Mouse (Mus musculus) kidney, postnatal 10 days (tissue): ENCODE data around the gene Diras2.
"Not testable (repeated sequence)": the region's sequence is repeated elsewhere in the genome, so short reads cannot be mapped to it uniquely, and the experiment has no call there.

Experiments
- DNase-seq: peaks from one replicate; pipeline ENCODE4 v3.0.0; 2021; ENCODE audit warnings: mixed read lengths

Diras2 gene

GRCm38 (mm10) chr13:52516561-52516960 is 14.5 kb downstream of the Diras2 start:
- DNase-seq = no peak

- no peak for DNase-seq
Observed at GRCm38 (mm10) chr13:52516051-52516450, 15.0 kb downstream of the Diras2 start.

GRCm38 (mm10) chr13:52513554-52513953 is 17.5 kb downstream of the Diras2 start:
- DNase-seq = no peak

- no peak for DNase-seq
Observed at GRCm38 (mm10) chr13:52512356-52512755, 18.7 kb downstream of the Diras2 start.

- no peak for DNase-seq
Observed at GRCm38 (mm10) chr13:52510172-52510880, 20.8 kb downstream of the Diras2 start.

GRCm38 (mm10) chr13:52507460-52508293 is 23.4 kb downstream of the Diras2 start:
- DNase-seq = no peak

GRCm38 (mm10) chr13:52506822-52507221 is 24.3 kb downstream of the Diras2 start:
- DNase-seq = not testable (repeated sequence)

DNA sequence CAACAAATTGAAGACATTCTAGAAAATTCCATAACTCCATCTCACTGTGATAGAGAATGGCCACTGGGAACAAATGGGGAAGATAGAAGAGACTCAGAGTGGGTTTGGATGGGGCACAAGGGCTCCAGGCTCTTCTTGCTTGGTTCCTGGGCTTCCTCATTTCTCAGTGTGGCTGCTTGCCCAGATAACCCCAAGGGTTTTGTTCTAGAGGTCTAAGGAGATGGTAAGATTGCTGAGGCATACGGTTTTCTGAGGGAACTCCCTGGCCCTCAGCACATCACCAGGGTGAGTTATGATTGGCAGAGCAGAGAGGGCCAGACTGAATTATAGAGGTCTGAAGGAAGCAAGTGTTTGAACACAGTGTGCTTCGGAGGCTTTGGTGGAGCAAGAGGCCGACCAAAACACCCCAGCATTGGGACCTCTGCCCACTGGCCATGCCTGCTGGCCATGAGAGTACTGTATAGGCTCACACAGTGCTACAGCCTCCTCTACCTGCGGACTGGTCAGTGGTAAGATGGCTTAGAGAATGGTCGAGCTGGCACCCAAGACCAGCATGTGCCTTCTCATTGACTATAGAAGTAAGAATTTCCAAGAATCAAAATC is 25.3 kb downstream of the Diras2 start:
- not testable (repeated sequence) for DNase-seq

GRCm38 (mm10) chr13:52501686-52502085 is 29.4 kb downstream of the Diras2 start:
- DNase-seq = peak; percentile 60

DNA sequence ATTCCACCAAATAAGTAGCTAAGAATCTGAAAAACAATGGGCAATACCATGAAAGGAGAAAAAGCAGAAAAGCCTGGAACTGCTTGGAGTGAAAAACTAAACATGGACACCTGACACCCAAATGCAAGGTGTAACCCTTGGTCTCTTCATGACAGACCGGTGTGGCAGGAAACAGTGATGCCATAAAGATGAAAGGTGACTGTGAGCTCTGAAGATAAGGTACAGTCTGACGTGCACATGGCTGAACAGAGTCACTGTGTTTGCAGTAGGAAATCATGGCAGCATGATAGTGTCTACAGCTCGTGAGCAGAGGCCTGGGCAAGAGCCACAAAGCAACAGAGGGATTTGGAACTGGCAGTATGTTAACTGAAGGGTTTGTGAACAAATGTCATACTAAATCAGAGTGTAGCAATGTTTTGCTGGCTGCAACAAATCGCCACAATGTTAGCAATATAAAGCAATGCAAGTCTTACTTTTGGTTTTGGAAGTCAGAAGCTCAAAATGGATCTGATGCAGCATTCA is 34.0 kb downstream of the Diras2 start:
- DNase-seq = no peak

- DNase-seq = no peak
Observed at GRCm38 (mm10) chr13:52488821-52489220, 42.3 kb downstream of the Diras2 start.

GRCm38 (mm10) chr13:52484064-52484463 is 47.0 kb downstream of the Diras2 start:
- DNase-seq = no peak

GRCm38 (mm10) chr13:52481786-52482185 is 49.3 kb downstream of the Diras2 start:
- DNase-seq = no peak

DNA sequence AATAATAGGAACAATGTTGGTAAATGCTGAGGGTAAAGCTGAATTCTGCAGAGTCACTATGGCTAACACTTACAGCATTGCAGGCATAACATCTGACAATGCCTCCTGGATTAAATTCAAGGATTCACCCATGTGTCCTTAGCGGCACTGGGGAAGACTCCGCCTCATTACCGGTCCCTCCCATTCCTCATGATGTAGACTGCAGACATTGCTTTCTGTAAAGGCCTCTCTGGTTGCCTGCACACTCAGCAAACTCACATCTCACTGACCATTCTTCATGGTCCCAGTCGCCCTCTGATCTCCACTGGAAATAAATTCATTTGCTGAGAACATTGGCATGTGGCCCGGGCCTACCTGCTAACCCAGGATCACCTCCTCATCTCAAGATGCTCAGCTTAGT is 51.9 kb downstream of the Diras2 start:
- no peak for DNase-seq

DNA sequence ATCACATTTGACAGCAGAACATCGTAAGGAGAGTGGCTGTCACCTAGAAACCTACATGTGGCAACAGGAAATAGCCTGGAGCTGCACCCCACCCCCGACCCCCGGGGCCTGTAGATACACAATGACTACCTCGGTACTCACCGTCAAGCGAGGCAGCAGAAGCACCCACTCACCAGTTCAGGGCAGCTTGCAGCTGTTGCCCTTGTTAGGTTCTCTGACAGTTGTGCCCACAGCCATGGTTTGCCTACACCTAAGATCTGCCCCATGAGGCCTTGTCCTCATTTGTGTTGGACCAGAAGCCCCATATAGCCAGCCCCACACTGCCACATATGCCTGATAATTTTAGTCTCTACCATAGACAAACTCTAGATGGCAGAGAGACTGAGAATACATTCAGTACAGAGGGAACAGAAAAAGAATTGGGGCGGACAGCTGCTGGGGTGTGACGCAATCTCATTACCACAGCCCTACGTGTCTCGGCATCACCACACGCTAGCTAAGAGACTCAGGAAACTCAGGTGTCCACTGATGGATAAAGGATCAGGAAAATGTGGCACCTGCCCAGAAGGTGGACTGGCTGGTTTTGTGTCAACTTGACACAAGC is 54.0 kb downstream of the Diras2 start:
- DNase-seq = no peak

GRCm38 (mm10) chr13:52476222-52476621 is 54.9 kb downstream of the Diras2 start:
- no peak for DNase-seq

DNA sequence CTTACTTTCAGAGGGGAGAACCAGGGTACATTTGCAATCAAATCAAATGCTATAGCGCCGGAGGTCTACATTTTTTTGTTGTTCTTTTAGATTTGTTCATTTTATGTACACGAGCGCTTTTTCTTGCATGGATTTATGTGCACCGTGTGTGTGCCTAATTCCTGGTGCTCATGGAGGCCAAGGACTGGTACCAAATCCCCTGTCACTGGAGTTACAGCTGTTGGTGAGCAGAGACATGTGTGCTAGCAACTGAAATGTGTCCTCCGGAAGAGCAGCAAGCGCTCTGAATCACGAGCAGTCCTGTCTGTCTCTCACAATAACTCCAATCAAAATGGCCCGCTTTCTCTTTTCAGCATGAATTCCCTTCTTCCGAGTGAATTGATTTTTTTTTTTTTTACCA is 55.8 kb downstream of the Diras2 start:
- DNase-seq = no peak

GRCm38 (mm10) chr13:52474807-52475206 is 56.3 kb downstream of the Diras2 start:
- no peak for DNase-seq

- DNase-seq = peak; percentile 10
Observed at GRCm38 (mm10) chr13:52469795-52470690, 61.0 kb downstream of the Diras2 start.

GRCm38 (mm10) chr13:52465141-52465540 is 65.9 kb downstream of the Diras2 start:
- DNase-seq = no peak

DNA sequence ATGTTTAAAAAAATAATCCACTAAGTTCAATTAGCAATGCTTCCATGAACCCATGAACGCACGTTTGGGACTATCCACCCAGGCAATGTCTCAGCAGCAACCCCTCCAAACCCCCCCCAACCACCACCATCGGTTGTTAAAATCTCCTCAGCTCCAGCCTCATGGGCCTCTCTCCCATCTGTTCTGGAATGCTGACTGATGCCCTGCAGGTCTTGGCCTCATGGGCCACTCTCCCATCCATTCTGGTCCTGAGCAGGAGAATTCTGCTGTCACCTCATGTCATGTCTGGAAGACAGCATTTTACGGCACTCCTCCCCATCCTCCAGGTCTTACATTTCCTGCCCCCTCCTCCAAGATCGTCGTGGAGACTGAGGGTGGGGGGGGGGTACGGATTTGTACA is 71.1 kb downstream of the Diras2 start:
- no peak for DNase-seq

DNA sequence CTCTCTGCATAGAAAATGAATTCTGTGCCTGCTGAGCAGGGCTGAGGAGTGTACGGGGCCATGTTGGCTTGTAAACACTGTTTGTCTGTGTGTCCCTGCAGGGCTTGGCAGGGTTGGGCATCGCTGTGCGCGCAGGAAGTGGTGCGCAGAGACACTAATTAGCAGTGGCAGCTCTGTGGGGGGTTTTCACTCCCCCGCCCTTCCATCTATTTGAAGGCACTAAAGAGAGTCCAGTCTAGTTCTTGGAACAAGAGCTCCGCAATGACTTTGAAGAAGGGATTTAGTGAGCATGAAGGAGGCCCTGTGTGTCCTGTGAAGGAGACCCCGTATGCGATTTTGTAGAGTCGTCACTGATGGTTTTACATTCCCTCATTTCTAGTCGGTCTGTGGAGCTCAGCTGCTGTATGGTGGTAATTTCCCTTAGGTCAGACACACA is 73.2 kb downstream of the Diras2 start:
- no peak for DNase-seq
